In the genomic region with DNA sequence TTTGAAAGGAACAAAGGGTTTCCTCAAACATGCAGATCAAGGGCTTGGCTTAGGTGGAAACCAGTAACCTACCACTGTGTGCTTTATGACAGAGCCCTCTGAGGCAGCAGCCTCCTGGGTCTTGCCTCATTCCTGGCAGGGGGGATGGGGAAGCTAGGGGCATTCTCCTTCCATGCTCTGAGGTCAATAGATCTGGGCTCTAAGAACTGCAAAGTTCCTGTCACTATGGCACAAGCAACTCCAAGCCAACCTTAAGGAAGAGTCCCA, we compare ENCODE assay signal across 16 mouse cellular contexts. TPM values are rescaled to one million over a fixed set of nuclear protein-coding genes. Genes with fewer than 3 reads are reported as not detected.
A peak's percentile ranks its signal among the peaks of the same experiment; 100 is the strongest.
DNase-seq lines count a peak whose midpoint lies in the region; ATAC-seq and TF ChIP-seq lines count a peak whose summit lies in the region.
"Had no signal": no experiment of that assay in that cellular context is flagged by ENCODE, and none has a peak within 500 bp of the region (broad histone marks: within the 10 kb centered on the region; RNA-seq: fewer than 3 reads in every experiment).

No protein-coding gene starts in this region.

- peak overlapping the region; percentile 36; the same call in 1 of the 2 replicates for H3K27ac ChIP-seq in kidney, postnatal 0 days
- H3K27ac ChIP-seq in macrophage: peak overlapping the region; percentile 100
- H3K27ac ChIP-seq: intestine, embryonic 15.5 days; neural tube, embryonic 15.5 days had no signal

- ATAC-seq in kidney, postnatal 0 days (replicated peaks; ENCODE audit: low FRiP score, low read depth): no peak
- ATAC-seq: forebrain, embryonic 16.5 days; intestine, embryonic 15.5 days; midbrain, embryonic 16.5 days; Patski had no signal

- no peaks in the 10 kb centered on the region for H3K9me3 ChIP-seq in kidney, postnatal 0 days (replicated peaks; ENCODE audit: low read length)
- H3K9me3 ChIP-seq: intestine, embryonic 15.5 days; neural tube, embryonic 15.5 days had no signal

- no peak overlapping the region for H3K4me2 ChIP-seq in kidney, postnatal 0 days (ENCODE audit: low read length)
- H3K4me2 ChIP-seq: intestine, embryonic 15.5 days; neural tube, embryonic 15.5 days had no signal

- H3K4me1 ChIP-seq in kidney, postnatal 0 days (replicated peaks; ENCODE audit: insufficient read depth, low read length): peaks cover 13% of the 10 kb centered on the region; the same call in 1 of the 2 replicates
- H3K4me1 ChIP-seq: intestine, embryonic 15.5 days had no signal

- no peaks in the 10 kb centered on the region for H3K36me3 ChIP-seq in kidney, postnatal 0 days (ENCODE audit: insufficient read depth, low read length)
- H3K36me3 ChIP-seq in macrophage (ENCODE audit: inconsistent target): no peaks in the 10 kb centered on the region
- H3K36me3 ChIP-seq: intestine, embryonic 15.5 days; neural tube, embryonic 15.5 days had no signal

- peaks cover 4% of the 10 kb centered on the region; the same call in 1 of the 2 replicates for H3K79me2 ChIP-seq in macrophage (ENCODE audit: inconsistent target)

- no peak for DNase-seq in kidney, postnatal 0 days (ENCODE audit: low spot score)
- no peak for DNase-seq in kidney, adult 9 months
- DNase-seq in B cell, adult 2 months: peak; percentile 19 to 23
- DNase-seq in R1 (ENCODE audit: low read depth, low spot score): peak; percentile 43
- no peak for DNase-seq in right cerebral cortex, postnatal 25 days
- DNase-seq in gastrocnemius, postnatal 25 days: no peak
- DNase-seq: gastrocnemius, postnatal 14 days; thymus, postnatal 4 days had no signal

- no peaks in the 10 kb centered on the region for H3K27me3 ChIP-seq in kidney, postnatal 0 days (ENCODE audit: insufficient read depth, low read length)
- H3K27me3 ChIP-seq: intestine, embryonic 15.5 days; neural tube, embryonic 15.5 days had no signal

- TF ChIP-seq CTCF in kidney, postnatal 0 days (IDR thresholded peaks at IDR 0.05; ENCODE audit: low read depth): no peak

- H3K9ac ChIP-seq in kidney, postnatal 0 days (ENCODE audit: low read depth, low read length): no peak overlapping the region
- H3K9ac ChIP-seq: intestine, embryonic 15.5 days; neural tube, embryonic 15.5 days had no signal

- H3K4me3 ChIP-seq in kidney, postnatal 0 days (replicated peaks; ENCODE audit: low read depth, low read length): no peak overlapping the region
- H3K4me3 ChIP-seq in macrophage (ENCODE audit: inconsistent target): no peak overlapping the region
- H3K4me3 ChIP-seq: intestine, embryonic 15.5 days; neural tube, embryonic 15.5 days had no signal

RNA-seq across cellular contexts. Expression of a gene that starts 22.1 kb away (rescaled TPM):
- not detected in 2 replicates for polyA plus RNA-seq in kidney, postnatal 0 days (2015; fragmentation: Nextera tagmentation; extraction: Ambion mirVana)
- 1 to 10 TPM in 7 of 26 experiments, under 1 TPM in 14, not detected in 5; 0.25 to 2.4 (median 0.87) TPM for total RNA-seq in macrophage (2018; cell fraction: chromatin; rRNA removed)
- total RNA-seq in macrophage (2018; cell fraction: cytosol; rRNA removed): 1 to 10 TPM in 12 of 26 experiments, under 1 TPM in 14; 0.43 to 2.0 (median 0.90) TPM
- total RNA-seq in macrophage (2018; cell fraction: nucleus; rRNA removed): 1 to 10 TPM in 14 of 26 experiments, under 1 TPM in 8, not detected in 4; 0.42 to 3.2 (median 1.1) TPM
- 0.26 to 1.1 TPM (median 0.55 TPM) in 3 replicates for polyA plus RNA-seq in macrophage (2018)
- total RNA-seq in gastrocnemius, postnatal 25 days (2021): not detected
- total RNA-seq: adrenal gland, adult 2 months; gastrocnemius, postnatal 14 days had no signal
- polyA plus RNA-seq: adrenal gland, adult 2 months; forebrain, embryonic 16.5 days; hindbrain, embryonic 11.5 days; intestine, embryonic 15.5 days; midbrain, embryonic 16.5 days; neural tube, embryonic 15.5 days; Patski had no signal

Comparison
In these comparisons a context has a peak if more than half of its experiments do, and no peak if none do; other contexts are left out.
1. DNase-seq: peak in B cell, adult 2 months (2 of 2) and R1 (single experiment); none in kidney, postnatal 0 days (single experiment), kidney, adult 9 months (single experiment), right cerebral cortex, postnatal 25 days (single experiment) and gastrocnemius, postnatal 25 days (single experiment).